Mouse (Mus musculus) midbrain, postnatal 0 days (tissue): ENCODE data around the gene Gpam. TPM values are rescaled to one million over a fixed set of nuclear protein-coding genes. Genes with fewer than 3 reads are reported as not detected.

Experiments
- ATAC-seq: fragments of 200-750 bp; cut with Nextera tagmentation; 2 replicates; pipeline ENCODE4 v1.8.0; 2017; ENCODE audit warnings: moderate number of reproducible peaks, mild to moderate bottlenecking, moderate TSS enrichment, moderate library complexity; ENCODE audit not compliant: low FRiP score
- DNase-seq: peaks from one replicate; pipeline ENCODE4 v3.0.0-alpha.2; 2015; ENCODE audit warnings: low spot score
- H3K27ac ChIP-seq: fragments of 300-500 bp; sonication (generic); 2 replicates; pipeline ENCODE4 v1.5.1; 2014; ENCODE audit warnings: low read depth, mild to moderate bottlenecking, low read length, mixed read lengths
- H3K27me3 ChIP-seq: fragments of 300-500 bp; sonication (generic); 2 replicates; pipeline ENCODE4 v1.6.1; 2014; ENCODE audit warnings: low read length, control low read depth, mixed read lengths; ENCODE audit not compliant: insufficient read depth
- H3K36me3 ChIP-seq: fragments of 300-500 bp; sonication (generic); 2 replicates; pipeline ENCODE4 v1.6.1; 2014; ENCODE audit warnings: low read length, control low read depth, mixed read lengths; ENCODE audit not compliant: insufficient read depth
- H3K4me1 ChIP-seq: fragments of 300-500 bp; sonication (generic); 2 replicates; pipeline ENCODE4 v1.6.1; 2014; ENCODE audit warnings: mild to moderate bottlenecking, control low read depth, antibody characterized with exemption, low read length, mixed read lengths; ENCODE audit not compliant: insufficient read depth
- H3K4me2 ChIP-seq: fragments of 300-500 bp; sonication (generic); 2 replicates; pipeline ENCODE4 v1.6.1; 2014; ENCODE audit warnings: low read depth, mild to moderate bottlenecking, low read length, mixed read lengths; ENCODE audit not compliant: poor library complexity, severe bottlenecking
- H3K4me3 ChIP-seq: fragments of 300-500 bp; sonication (generic); 2 replicates; pipeline ENCODE4 v1.5.1; 2014; ENCODE audit warnings: low read depth, mild to moderate bottlenecking, low read length, moderate library complexity
- H3K9ac ChIP-seq: fragments of 300-500 bp; sonication (generic); replicated peaks from 2 replicates; pipeline ENCODE4 v1.6.1; 2014; ENCODE audit warnings: mild to moderate bottlenecking, low read length, moderate library complexity, mixed read lengths; ENCODE audit not compliant: poor library complexity, severe bottlenecking
- H3K9me3 ChIP-seq: fragments of 300-500 bp; sonication (generic); 2 replicates; pipeline ENCODE4 v1.6.1; 2016; ENCODE audit warnings: low read length, control low read depth
- CTCF ChIP-seq: IDR thresholded peaks from 2 replicates; pipeline ENCODE4 v1.5.1; 2016; ENCODE audit warnings: antibody characterized with exemption, mild to moderate bottlenecking
- WGBS: fragments of 180-500 bp; shearing (Covaris S2); extraction: QIAGEN DNeasy Blood & Tissue Kit; methylation state at CpG from one replicate; pipeline ENCODE4 v1.1.7; 2014; 5-methylcytosine and 5-hydroxymethylcytosine counted together
- polyA plus RNA-seq: library from polyadenylated mRNA; unstranded; fragments of >200 nt; fragmentation: Nextera tagmentation; extraction: Ambion mirVana; gene quantifications from 2 replicates; pipeline ENCODE4 v1.2.1, GENCODE M21; 2015
- total RNA-seq: library from RNA; depleted of rRNA; stranded (reverse); fragments of >200 nt; gene quantifications from 2 replicates; pipeline ENCODE4 v1.2.3, GENCODE M21; 2014

The Gpam gene
- total and polyA plus RNA-seq, 2 experiments from 2014 or later = 23.6 to 81.1 TPM

GRCm38 (mm10) chr19:55090885-55091284, 36.2 kb downstream of the Gpam start:
- TF ChIP-seq CTCF = no peak
- no peak for DNase-seq
- Histone ChIP-seq H3K27ac (no peak overlapping the region), H3K9ac (no peak overlapping the region), H3K36me3 (peaks cover 64% of the 10 kb centered on the region), H3K4me1 (no peaks in the 10 kb centered on the region), H3K27me3 (no peaks in the 10 kb centered on the region), H3K9me3 (no peaks in the 10 kb centered on the region), H3K4me3 (no peak overlapping the region), H3K4me2 (no peak overlapping the region)
- WGBS = 91% methylated on average over 12 of the region's 12 CpGs
- no peak for ATAC-seq

GRCm38 (mm10) chr19:55090142-55090541, 36.9 kb downstream of the Gpam start:
- Histone ChIP-seq H3K9me3 (no peaks in the 10 kb centered on the region), H3K36me3 (peaks cover 64% of the 10 kb centered on the region), H3K4me3 (no peak overlapping the region), H3K27me3 (no peaks in the 10 kb centered on the region), H3K4me1 (no peaks in the 10 kb centered on the region), H3K4me2 (no peak overlapping the region), H3K9ac (no peak overlapping the region), H3K27ac (no peak overlapping the region)
- DNase-seq (no peak), ATAC-seq (no peak)
- 94% methylated on average over 7 of the region's 7 CpGs for WGBS
- no peak for TF ChIP-seq CTCF

GRCm38 (mm10) chr19:55087776-55088175, 39.3 kb downstream of the Gpam start:
- no peak for TF ChIP-seq CTCF
- 89% methylated on average over 8 of the region's 8 CpGs for WGBS
- Histone ChIP-seq H3K27ac (no peak overlapping the region), H3K9me3 (no peaks in the 10 kb centered on the region), H3K4me3 (no peak overlapping the region), H3K9ac (no peak overlapping the region), H3K36me3 (peaks cover 71% of the 10 kb centered on the region), H3K4me1 (no peaks in the 10 kb centered on the region), H3K4me2 (no peak overlapping the region), H3K27me3 (no peaks in the 10 kb centered on the region)
- no peak for ATAC-seq
- DNase-seq = no peak

- no peaks in the 10 kb centered on the region for H3K4me1 ChIP-seq
- H3K9me3 ChIP-seq = no peaks in the 10 kb centered on the region
- DNase-seq (no peak), ATAC-seq (no peak)
- no peak for TF ChIP-seq CTCF
- H3K4me3 ChIP-seq = no peak overlapping the region
- H3K27me3 ChIP-seq = no peaks in the 10 kb centered on the region
- peaks cover 76% of the 10 kb centered on the region for H3K36me3 ChIP-seq
- WGBS = 93% methylated on average over 7 of the region's 7 CpGs
- H3K4me2 ChIP-seq = no peak overlapping the region
- H3K9ac ChIP-seq = no peak overlapping the region
- H3K27ac ChIP-seq = no peak overlapping the region
Observed at GRCm38 (mm10) chr19:55085857-55086185, 41.2 kb downstream of the Gpam start.

- WGBS = 91% methylated on average over 4 of the region's 4 CpGs
- no peak for ATAC-seq
Observed at GRCm38 (mm10) chr19:55084971-55085856, 41.8 kb downstream of the Gpam start.

GRCm38 (mm10) chr19:55076822-55077221, 50.2 kb downstream of the Gpam start:
- H3K4me1 ChIP-seq = no peaks in the 10 kb centered on the region
- H3K9me3 ChIP-seq = no peaks in the 10 kb centered on the region
- H3K4me3 ChIP-seq = no peak overlapping the region
- 44% methylated on average over 8 of the region's 8 CpGs for WGBS
- H3K36me3 ChIP-seq = peaks cover 68% of the 10 kb centered on the region
- H3K27me3 ChIP-seq = no peaks in the 10 kb centered on the region
- H3K27ac ChIP-seq = no peak overlapping the region
- no peak overlapping the region for H3K9ac ChIP-seq
- H3K4me2 ChIP-seq = no peak overlapping the region
- DNase-seq = no peak
- ATAC-seq = no peak
- TF ChIP-seq CTCF = no peak

More at GRCm38 (mm10) chr19:55084971-55085856, 41.8 kb downstream of the Gpam start:
- Histone ChIP-seq H3K4me3 (no peak overlapping the region), H3K9me3 (no peaks in the 10 kb centered on the region), H3K4me1 (no peaks in the 10 kb centered on the region), H3K36me3 (peaks cover 73% of the 10 kb centered on the region), H3K4me2 (no peak overlapping the region), H3K27ac (no peak overlapping the region), H3K27me3 (no peaks in the 10 kb centered on the region), H3K9ac (no peak overlapping the region)
- no peak for DNase-seq
- no peak for TF ChIP-seq CTCF
